Mouse (Mus musculus): ENCODE measurements around the gene Gopc.
A peak's percentile ranks its signal among the peaks of the same experiment; 100 is the strongest.

Gene Gopc

GRCm38 (mm10) chr10:52381845-52382591 is at the start of gene Gopc:
Gene Gopc (minus strand): TSS chr10:52382124.
- peak; percentile 97 for DNase-seq (ENCODE audit: low read depth, low spot score)

GRCm38 (mm10) chr10:52430953-52431352 is 49.0 kb upstream of the Gopc start:
- DNase-seq (ENCODE audit: low read depth, low spot score), result no peak

- no peak for DNase-seq (ENCODE audit: low read depth, low spot score)
These were observed 45.9 kb upstream of the Gopc start for GRCm38 (mm10) chr10:52427634-52428415.

GRCm38 (mm10) chr10:52426314-52426980 is 44.5 kb upstream of the Gopc start:
- no peak for DNase-seq (ENCODE audit: low read depth, low spot score)

GRCm38 (mm10) chr10:52423097-52423496 is 41.2 kb upstream of the Gopc start:
- DNase-seq (ENCODE audit: low read depth, low spot score), result no peak

GRCm38 (mm10) chr10:52421716-52422115 is 39.8 kb upstream of the Gopc start:
- DNase-seq (ENCODE audit: low read depth, low spot score), result no peak

GRCm38 (mm10) chr10:52420526-52420925 is 38.6 kb upstream of the Gopc start:
- DNase-seq (ENCODE audit: low read depth, low spot score), result no peak

GRCm38 (mm10) chr10:52419402-52419801 is 37.5 kb upstream of the Gopc start:
- DNase-seq (ENCODE audit: low read depth, low spot score), result no peak

- DNase-seq (ENCODE audit: low read depth, low spot score), result no peak
These were observed 37.0 kb upstream of the Gopc start for GRCm38 (mm10) chr10:52418931-52419330.

- DNase-seq (ENCODE audit: low read depth, low spot score), result peak; percentile 49
These were observed 36.3 kb upstream of the Gopc start for GRCm38 (mm10) chr10:52417998-52418860.

- DNase-seq (ENCODE audit: low read depth, low spot score), result peak; percentile 98
These were observed 35.5 kb upstream of the Gopc start, which contains the start of gene Nus1 for GRCm38 (mm10) chr10:52417299-52417997. Gene Nus1 (plus strand): TSS chr10:52417547.

GRCm38 (mm10) chr10:52416458-52416857 is 34.5 kb upstream of the Gopc start:
- no peak for DNase-seq (ENCODE audit: low read depth, low spot score)

- no peak for DNase-seq (ENCODE audit: low read depth, low spot score)
These were observed 33.1 kb upstream of the Gopc start for GRCm38 (mm10) chr10:52415020-52415419.

- DNase-seq (ENCODE audit: low read depth, low spot score), result no peak
These were observed 25.6 kb upstream of the Gopc start for GRCm38 (mm10) chr10:52407526-52407925.

GRCm38 (mm10) chr10:52405160-52405559 is 23.2 kb upstream of the Gopc start:
- DNase-seq (ENCODE audit: low read depth, low spot score), result no peak

GRCm38 (mm10) chr10:52399722-52400121 is 17.8 kb upstream of the Gopc start:
- no peak for DNase-seq (ENCODE audit: low read depth, low spot score)

GRCm38 (mm10) chr10:52398715-52399114 is 16.8 kb upstream of the Gopc start:
- DNase-seq (ENCODE audit: low read depth, low spot score), result no peak

GRCm38 (mm10) chr10:52396647-52397046 is 14.7 kb upstream of the Gopc start:
- no peak for DNase-seq (ENCODE audit: low read depth, low spot score)

GRCm38 (mm10) chr10:52391208-52391607 is 9.3 kb upstream of the Gopc start:
- no peak for DNase-seq (ENCODE audit: low read depth, low spot score)

- DNase-seq (ENCODE audit: low read depth, low spot score), result peak; percentile 49
These were observed 7.5 kb upstream of the Gopc start for GRCm38 (mm10) chr10:52389438-52389837.
